Mouse (Mus musculus) layer of hippocampus, postnatal 36 days (tissue): ENCODE data around the gene Cpeb2. TPM values are rescaled to one million over a fixed set of nuclear protein-coding genes. Genes with fewer than 3 reads are reported as not detected.

Experiments
- DNase-seq, 2 experiments: peaks; one replicate each; pipeline ENCODE4 v3.0.0; 2022
- total RNA-seq, 2 experiments: library from RNA; stranded (reverse); gene quantifications; 2 replicates each; pipeline ENCODE4 v1.2.3; 2021

Gene Cpeb2
- total RNA-seq, 2 experiments from 2014 or later = 47.0 to 48.6 TPM

GRCm38 (mm10) chr5:43239141-43239835 is 6.3 kb downstream of the Cpeb2 start:
- DNase-seq = no peak

DNA sequence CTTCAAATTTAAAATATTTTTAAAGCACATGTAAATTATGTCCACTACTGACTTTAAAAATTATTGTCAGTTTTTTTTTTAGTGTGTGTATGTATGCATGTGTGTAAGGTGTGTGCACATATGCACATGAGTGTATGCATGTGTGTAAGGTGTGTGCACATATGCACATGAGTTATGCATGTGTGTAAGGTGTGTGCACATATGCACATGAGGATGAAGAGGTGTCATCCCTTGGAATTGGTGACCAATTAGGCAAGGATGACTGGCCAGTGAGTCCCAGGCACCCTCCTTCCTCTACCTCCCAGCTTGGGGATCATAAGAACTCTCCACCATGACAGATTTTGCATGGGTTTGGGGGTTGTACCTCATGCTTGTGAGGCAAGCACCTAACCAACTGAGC is 7.8 kb downstream of the Cpeb2 start:
- DNase-seq = no peak

DNA sequence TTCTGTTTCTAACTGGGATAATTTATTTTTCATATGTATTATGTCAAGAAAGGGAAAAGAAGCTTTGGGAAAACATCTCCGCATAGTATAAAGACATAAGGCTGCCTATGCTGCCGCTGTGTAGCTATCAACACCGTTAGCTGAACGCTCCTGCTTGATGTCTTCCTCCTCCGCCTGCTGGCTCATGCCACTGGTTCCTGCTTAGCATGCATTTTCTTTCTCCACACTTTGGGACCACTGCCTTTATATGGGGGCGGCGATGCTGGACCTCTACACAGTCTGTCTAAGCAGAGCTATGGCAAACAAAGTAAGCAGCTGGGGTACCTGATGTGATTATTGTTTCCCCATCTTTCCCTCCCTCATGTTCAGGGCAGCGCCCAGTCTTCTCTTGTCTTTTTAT is 13.3 kb downstream of the Cpeb2 start:
- DNase-seq = peak in 1 of 2 experiments; percentile 8

DNA sequence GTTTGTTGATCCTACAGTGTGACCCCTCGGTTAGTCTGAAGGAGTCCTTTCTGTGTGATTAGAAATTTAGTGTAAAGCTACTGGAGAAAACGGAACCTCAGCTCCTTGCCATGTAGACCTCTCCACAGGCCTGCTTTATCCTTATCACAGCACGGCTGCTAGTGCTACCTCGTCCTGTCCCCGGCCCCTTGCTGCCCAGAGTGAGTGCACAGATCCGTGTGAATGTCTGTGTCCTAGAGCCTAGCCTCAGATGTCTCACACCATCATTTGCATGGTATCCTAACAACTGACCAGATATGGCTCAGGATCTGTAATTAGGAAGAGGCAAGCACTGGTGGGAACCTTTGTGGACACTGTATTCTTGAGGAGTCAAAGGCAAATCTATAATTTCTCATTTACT is 14.0 kb downstream of the Cpeb2 start:
- no peak for DNase-seq

DNA sequence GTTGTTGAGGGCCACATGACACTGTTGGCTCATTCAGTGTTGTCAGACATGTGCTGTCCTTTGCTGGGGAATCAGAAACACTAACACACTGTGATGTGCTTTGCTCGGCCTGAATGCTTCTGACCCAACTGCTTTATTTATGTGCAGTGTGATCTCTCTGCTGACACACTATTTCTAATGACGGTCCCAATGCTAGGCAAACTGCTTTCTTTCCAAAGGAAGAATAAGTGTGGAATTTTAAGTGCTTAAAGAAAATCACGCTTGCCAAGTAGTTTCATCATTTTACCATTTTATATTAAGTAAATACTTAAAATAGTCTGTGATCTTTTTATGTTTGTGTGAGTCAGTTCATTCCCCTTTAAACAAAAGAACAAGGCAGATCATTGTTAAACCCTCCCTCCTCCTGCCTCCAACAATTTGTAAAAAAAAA is 15.0 kb downstream of the Cpeb2 start:
- peak in 1 of 2 experiments; percentile 16 for DNase-seq

DNA sequence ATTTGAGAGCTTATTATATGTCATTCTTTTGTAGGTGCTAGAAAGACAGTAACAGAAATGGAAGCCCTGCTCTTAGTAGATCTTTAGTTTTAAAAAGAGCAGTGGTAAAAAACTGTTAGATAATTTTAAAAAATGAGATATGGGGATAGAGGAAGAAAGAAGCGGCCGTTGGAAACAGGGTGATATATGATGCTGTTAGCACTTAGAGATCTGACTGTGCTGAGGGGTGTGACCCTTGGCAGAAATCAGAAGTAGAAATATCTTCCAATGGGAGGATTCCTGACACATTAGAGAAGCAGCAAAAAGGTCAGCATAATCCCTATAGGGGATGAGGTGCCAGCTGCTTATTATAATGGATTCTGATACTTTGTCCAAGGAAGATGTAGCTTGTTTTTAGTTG is 24.5 kb downstream of the Cpeb2 start:
- no peak for DNase-seq

- DNase-seq = no peak
Measured at GRCm38 (mm10) chr5:43258472-43259142, 25.6 kb downstream of the Cpeb2 start.

GRCm38 (mm10) chr5:43261814-43262213 is 28.8 kb downstream of the Cpeb2 start:
- no peak for DNase-seq

DNA sequence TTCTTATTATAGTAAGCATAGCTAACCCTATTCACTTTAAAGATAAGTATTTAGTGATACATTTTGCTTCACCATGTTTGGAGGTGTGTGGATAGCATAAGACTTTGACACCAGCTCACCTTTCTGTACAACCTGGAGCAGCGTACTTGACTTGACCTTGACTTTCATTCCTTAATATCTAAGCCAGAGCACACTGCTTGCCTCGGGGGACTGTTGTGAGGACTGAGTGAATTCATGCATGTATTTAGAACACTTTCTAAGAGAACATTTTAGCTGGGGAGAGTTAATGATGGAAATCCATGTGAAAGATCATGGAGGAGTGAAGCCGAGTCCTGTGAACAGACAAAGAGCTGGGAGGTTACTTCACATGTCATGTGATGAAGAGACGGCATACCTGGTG is 31.0 kb downstream of the Cpeb2 start:
- DNase-seq = no peak

GRCm38 (mm10) chr5:43264696-43265095 is 31.7 kb downstream of the Cpeb2 start:
- no peak for DNase-seq

DNA sequence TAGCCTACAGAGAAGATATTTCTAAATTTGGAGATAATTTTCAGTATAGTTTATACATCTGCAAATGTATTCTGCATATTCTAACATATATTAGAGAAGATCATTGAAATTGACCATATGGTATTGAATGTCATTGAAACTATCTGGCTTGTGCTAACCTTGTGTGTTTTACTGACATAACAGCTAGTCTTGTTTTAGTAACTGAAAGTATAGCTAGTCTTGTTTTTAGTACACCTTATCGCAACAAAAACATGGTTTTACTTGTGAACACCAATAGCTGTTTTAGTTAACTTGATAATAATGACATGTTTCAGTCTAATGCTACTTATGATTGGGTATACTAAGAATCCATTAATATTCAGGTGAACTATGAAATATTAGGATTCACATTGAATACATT is 45.0 kb downstream of the Cpeb2 start:
- DNase-seq = no peak

DNA sequence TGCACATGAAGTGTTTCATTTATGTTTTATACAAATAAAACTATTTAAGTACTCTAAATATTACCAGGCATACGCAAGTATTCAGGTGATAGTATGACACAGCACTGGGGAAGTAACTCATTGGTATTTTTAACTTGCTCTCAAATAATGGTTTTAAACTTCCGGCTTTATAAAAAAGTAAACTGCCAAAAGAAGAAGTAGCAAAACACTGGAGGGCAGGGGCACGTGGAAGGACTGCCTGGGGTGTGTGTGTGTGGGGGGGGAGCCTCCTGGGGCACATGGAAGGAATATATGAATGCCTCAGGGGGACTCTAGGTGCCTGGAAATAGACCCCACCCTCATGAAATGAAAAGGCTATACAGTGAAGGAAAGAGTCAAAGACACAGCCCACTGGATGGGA is 46.8 kb downstream of the Cpeb2 start:
- DNase-seq = no peak

- DNase-seq = no peak
Measured at GRCm38 (mm10) chr5:43285756-43286155, 52.8 kb downstream of the Cpeb2 start.

GRCm38 (mm10) chr5:43289752-43290446 is 56.9 kb downstream of the Cpeb2 start:
- no peak for DNase-seq

- DNase-seq = no peak
Measured at GRCm38 (mm10) chr5:43293136-43293535, 60.2 kb downstream of the Cpeb2 start.

DNA sequence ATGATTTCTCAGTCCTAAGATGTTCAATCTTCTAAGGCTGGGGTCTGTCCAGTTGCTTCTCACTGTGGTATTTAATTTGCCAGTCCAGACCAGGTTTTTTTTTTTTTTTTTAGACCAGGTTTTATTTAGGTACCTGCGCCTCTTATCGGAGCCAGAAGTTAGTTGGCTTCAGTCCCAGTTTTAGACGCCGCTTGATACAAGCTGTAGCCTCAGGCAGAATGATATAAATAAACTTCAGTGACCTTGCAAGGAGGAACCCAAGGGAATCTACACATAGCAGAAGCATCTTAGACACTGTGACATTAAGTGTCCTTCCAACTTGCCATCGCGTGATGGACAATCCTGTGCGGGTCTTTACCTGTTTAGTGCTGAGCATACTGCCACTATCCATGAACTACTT is 64.5 kb downstream of the Cpeb2 start:
- DNase-seq = no peak

GRCm38 (mm10) chr5:43298975-43299374 is 66.0 kb downstream of the Cpeb2 start:
- no peak for DNase-seq

- no peak for DNase-seq
Measured at GRCm38 (mm10) chr5:43300076-43300475, 67.1 kb downstream of the Cpeb2 start.

DNA sequence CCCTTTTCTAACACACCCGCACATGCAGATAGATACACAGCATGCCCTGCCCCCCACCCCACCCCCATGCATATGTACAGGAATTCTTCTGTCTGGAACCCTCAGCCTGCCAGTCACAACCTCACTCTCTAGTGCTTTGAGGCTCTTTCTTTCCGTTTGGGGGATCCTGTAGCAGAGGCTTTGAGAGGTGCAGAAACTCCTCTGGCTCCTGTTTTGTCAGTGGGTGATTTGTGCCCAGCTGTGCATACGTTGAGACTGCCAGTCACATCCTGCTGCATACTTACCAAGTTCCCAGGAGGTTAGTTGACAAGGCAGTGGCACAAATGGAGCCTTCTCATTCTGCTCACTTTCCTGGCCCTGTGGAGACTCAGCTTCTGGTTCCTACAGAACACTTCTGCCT is 68.0 kb downstream of the Cpeb2 start:
- no peak for DNase-seq

GRCm38 (mm10) chr5:43303504-43303903 is 70.5 kb downstream of the Cpeb2 start:
- no peak for DNase-seq

DNA sequence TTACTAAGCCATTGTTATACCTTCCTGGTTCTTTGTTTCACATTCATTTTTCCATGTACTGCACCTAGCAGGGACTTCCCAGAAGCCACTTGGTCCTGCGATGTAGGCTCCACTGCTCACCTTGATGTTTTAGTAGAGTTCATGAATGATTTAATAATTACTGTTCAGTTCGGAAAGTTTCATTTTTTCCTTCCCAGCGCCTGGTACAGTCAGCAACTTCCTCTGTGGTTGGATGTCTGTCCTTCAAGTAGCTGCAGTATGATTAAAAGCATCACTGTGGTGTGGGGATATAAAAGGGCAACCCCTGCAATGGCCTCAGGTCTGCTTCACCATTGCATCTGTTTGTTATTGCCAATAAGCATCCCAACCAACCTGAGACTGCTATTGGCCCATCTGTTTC is 72.5 kb downstream of the Cpeb2 start:
- no peak for DNase-seq

- DNase-seq = no peak
Measured at GRCm38 (mm10) chr5:43309961-43310360, 77.0 kb downstream of the Cpeb2 start.

- no peak for DNase-seq
Measured at GRCm38 (mm10) chr5:43324311-43324862, 91.4 kb downstream of the Cpeb2 start.
